Mouse (Mus musculus): ENCODE measurements around the gene Traf2. TPM values are rescaled to one million over a fixed set of nuclear protein-coding genes. Genes with fewer than 3 reads are reported as not detected.
A peak's percentile ranks its signal among the peaks of the same experiment; 100 is the strongest.

Gene Traf2
- polyA plus RNA-seq, 1 experiment from 2014 or later = 38.2 TPM

DNA sequence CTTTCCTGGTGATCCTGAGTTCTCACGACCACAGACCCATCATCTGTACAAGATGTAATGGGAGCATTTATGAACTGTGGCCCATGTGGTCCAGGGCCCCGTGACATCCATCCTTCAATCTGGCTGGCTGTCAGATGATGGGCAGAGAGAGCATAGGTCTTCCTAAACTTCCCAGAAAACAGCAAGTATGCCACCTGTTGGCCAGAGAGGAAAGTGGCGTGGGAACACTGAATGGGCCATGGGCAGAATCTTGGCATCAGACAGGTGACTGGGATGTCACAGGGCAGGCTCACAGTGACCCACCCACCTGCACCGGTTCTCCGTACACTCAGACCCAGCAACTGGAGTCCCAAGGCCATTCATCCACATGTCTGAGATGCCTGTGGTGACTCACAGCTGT, 4.4 kb upstream of the Traf2 start:
- WGBS = 41% methylated on average over 5 of the region's 5 CpGs
- no peaks in the 10 kb centered on the region for H3K27me3 ChIP-seq (ENCODE audit: insufficient read depth, poor library complexity, severe bottlenecking)
- H3K36me3 ChIP-seq = no peaks in the 10 kb centered on the region
- no peak for DNase-seq (ENCODE audit: low spot score)
- H3K4me1 ChIP-seq (replicated peaks) = peaks cover 8% of the 10 kb centered on the region
- no peak overlapping the region for H3K4me3 ChIP-seq
- no peaks in the 10 kb centered on the region for H3K9me3 ChIP-seq
- H3K27ac ChIP-seq = no peak overlapping the region

DNA sequence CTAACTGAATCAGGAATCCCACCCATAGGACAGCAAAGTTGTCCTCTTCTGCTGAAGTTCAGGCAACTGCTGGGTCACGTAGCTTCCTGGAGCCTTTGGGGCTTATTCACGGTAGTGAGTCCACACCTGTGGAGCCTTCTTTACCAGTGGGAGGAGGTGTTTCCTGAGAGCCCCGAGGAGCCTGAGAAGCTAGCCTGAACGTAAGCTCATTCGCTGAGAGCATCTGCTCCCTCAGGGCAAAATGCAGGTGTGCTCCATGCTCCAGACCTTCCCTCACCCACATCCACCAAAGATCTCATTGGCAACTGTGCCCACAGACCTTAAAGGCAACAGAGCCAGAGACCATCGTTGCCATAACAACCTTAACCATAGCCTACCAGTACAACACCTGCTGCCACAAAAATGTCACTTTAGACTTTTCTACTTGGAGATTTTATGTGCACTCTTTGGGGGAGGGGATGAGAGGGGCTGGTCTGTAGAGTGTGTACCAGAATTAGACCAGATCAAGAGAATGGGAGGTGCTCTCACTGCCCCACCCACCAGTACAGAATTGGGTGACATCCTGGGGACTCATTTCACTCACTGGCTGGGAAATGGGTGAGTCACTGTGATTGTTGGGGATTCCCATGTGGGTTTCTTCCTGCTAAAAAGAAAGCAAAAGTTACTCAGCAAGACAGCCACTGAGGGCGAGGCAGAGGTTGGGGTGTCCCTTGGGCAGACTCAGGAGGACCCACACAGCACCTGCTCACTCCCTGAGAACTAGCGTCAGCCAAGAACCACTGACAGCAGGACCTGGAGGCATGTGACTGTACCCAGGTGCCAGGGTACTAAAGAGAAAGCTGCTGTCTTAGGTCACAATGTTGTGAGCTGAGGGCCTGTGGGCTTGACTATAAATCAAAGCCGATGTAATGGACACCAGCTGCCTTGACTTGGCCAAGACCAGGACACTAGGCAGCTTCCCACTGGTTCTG, 2.6 kb upstream of the Traf2 start:
- H3K27me3 ChIP-seq (ENCODE audit: insufficient read depth, poor library complexity, severe bottlenecking) = no peaks in the 10 kb centered on the region
- H3K9me3 ChIP-seq = no peaks in the 10 kb centered on the region
- peaks cover 25% of the 10 kb centered on the region for H3K4me1 ChIP-seq (replicated peaks)
- peaks cover 8% of the 10 kb centered on the region; the same call in 1 of the 2 replicates for H3K36me3 ChIP-seq
- DNase-seq (ENCODE audit: low spot score) = no peak
- 80% methylated on average over 9 of the region's 9 CpGs for WGBS
- H3K4me3 ChIP-seq = no peak overlapping the region
- H3K27ac ChIP-seq = no peak overlapping the region

DNA sequence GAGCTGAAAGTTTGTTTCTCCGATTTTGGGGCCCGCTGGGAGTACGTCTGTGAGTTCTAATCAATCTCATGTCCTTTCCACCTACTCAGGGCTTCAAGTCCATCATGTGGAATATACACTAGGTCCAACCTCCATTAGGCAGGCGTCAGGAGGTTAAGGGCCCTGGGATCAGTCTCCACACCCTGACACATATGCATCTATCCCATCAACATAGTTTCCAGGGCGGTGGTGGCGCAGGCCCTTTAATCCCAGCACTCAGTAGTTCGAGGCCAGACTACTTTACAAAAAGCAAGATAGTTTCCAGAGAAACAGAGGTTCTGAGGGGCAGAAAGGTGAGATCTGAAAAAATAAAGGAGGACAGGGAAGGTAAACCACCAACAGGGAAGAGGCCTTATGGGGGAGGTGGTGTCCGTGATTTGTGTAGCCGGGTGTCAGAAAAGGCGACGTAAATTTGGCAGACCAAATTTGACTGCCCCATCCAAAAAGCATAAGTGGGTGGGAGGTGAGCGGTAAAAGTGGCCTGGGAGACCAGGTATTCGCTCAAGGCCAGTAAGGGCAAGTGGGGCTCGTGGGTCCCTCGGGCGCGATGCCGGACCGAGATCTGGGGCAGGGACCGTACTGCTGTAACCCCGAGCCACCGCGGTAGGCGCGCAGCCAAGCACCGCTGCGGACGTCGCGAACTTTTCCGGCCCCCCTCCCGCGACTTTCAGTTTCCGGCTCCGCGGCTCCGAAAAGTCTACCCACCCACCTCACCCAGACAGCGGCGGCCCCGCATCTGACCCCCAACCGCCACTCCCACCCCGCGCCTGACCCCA, 537 bp downstream of the Traf2 start:
- DNase-seq (ENCODE audit: low spot score) = no peak
- peak overlapping the region; percentile 95 for H3K27ac ChIP-seq
- 10% methylated on average over 43 of the region's 43 CpGs for WGBS
- no peaks in the 10 kb centered on the region for H3K9me3 ChIP-seq
- H3K4me3 ChIP-seq = peak overlapping the region; percentile 85
- H3K27me3 ChIP-seq (ENCODE audit: insufficient read depth, poor library complexity, severe bottlenecking) = no peaks in the 10 kb centered on the region
- H3K4me1 ChIP-seq (replicated peaks) = peaks cover 37% of the 10 kb centered on the region
- H3K36me3 ChIP-seq = peaks cover 11% of the 10 kb centered on the region; the same call in 1 of the 2 replicates

DNA sequence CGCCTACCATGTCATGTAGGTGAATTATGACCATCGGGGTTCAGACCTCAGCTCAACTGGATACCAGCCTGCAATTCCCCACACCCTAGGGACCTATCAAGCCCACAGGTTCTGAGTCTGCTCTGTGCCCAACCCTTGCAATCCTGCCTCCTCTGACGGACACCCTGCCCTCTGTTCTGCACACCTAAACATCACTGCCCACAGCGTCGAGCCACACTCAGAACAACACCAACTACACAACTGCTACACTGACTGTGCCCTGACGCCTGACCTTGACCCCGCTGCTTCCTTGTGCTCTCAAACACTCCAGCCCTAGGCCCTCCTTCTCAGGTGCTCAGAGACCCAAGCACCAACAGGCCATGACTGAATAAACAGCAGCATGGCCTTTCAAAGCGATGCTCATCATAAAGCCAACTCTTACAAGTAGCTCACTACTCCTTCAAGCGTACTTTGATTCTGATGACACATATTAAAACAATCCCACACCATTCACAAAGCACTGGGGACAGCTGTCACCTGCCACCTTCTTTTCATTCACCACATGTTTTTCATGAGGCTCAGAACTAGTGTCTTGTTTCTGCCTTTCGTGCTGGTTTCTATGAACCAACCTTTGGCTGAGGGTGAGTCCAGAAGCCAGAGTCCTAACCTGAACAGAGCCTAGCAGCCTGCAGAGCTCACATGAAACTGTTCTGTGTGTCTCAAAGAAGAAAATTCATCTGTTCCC, 4.9 kb downstream of the Traf2 start:
- peaks cover 32% of the 10 kb centered on the region for H3K4me1 ChIP-seq (replicated peaks)
- DNase-seq (ENCODE audit: low spot score) = no peak
- H3K36me3 ChIP-seq = peaks cover 43% of the 10 kb centered on the region
- H3K27me3 ChIP-seq (ENCODE audit: insufficient read depth, poor library complexity, severe bottlenecking) = no peaks in the 10 kb centered on the region
- H3K27ac ChIP-seq = no peak overlapping the region
- WGBS = 90% methylated on average over 10 of the region's 10 CpGs
- H3K9me3 ChIP-seq = no peaks in the 10 kb centered on the region
- H3K4me3 ChIP-seq = no peak overlapping the region

DNA sequence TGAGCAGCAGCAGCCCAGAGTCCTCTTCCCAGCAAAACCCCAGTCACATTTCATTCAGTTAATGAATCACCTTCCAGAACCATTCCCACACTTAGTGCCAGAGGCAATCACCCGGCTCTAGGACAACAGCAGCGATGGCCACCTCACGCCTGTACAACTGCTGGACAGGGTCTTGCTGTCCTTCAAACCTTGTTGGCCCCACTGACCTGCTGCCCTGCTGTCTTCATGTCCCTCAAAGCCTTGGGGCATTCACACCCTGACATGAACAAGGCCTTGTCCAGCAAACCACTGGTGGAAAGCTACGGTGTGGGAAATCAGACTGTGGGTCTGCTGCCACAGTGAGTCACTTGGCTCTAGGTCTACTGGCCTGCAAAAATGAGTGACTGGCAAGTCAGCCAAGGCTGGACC, 6.2 kb downstream of the Traf2 start:
- DNase-seq (ENCODE audit: low spot score) = no peak
- Histone ChIP-seq H3K27me3 (ENCODE audit: insufficient read depth, poor library complexity, severe bottlenecking) (no peaks in the 10 kb centered on the region), H3K4me1 (replicated peaks) (peaks cover 23% of the 10 kb centered on the region), H3K9me3 (no peaks in the 10 kb centered on the region), H3K4me3 (no peak overlapping the region), H3K27ac (no peak overlapping the region), H3K36me3 (peaks cover 56% of the 10 kb centered on the region)
- 94% methylated on average over 4 of the region's 4 CpGs for WGBS

DNA sequence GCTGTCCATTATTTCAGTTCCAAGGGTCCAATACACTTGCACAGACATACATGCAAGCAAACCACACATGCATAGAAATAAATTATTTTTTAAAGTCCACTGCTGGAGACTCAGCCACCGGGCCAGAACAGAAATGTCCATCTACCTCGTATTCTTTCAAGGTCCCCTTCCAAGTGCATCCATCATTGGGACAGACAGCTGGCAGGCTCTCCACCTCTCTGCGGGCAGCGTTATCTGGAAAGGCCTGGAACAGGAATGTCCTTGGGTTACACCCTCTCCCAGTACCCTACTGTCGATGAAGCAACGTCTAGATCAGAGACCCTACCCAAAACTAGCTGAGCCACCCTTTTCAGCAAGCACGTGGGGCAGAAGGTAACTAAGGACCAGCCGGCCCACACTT, 10.2 kb downstream of the Traf2 start:
- Histone ChIP-seq H3K27me3 (ENCODE audit: insufficient read depth, poor library complexity, severe bottlenecking) (no peaks in the 10 kb centered on the region), H3K36me3 (peaks cover 84% of the 10 kb centered on the region), H3K27ac (no peak overlapping the region), H3K4me1 (replicated peaks) (peaks cover under 1% of the 10 kb centered on the region; the same call in 1 of the 2 replicates), H3K4me3 (no peak overlapping the region), H3K9me3 (no peaks in the 10 kb centered on the region)
- WGBS = 92% methylated on average over 8 of the region's 8 CpGs
- no peak for DNase-seq (ENCODE audit: low spot score)

DNA sequence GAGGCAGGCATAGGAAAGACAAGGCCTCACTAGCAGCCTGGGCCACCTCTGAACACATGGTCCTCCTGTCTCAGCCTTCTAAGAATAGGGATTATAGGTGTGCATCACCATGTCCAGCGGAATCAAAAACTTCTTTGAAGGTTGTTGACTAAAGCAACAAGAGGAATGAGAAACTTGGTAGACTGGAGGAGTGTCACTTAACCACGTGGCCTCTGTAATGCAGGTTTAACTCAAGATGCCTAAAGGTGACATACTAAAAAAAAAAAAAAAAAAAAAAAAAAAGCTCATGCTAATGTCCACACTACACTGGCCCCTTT, 11.9 kb downstream of the Traf2 start:
- Histone ChIP-seq H3K27me3 (ENCODE audit: insufficient read depth, poor library complexity, severe bottlenecking) (no peaks in the 10 kb centered on the region), H3K4me3 (no peak overlapping the region), H3K27ac (no peak overlapping the region), H3K9me3 (no peaks in the 10 kb centered on the region), H3K4me1 (replicated peaks) (no peaks in the 10 kb centered on the region), H3K36me3 (peaks cover 93% of the 10 kb centered on the region)
- 96% methylated on average over 2 of the region's 2 CpGs for WGBS
- no peak for DNase-seq (ENCODE audit: low spot score)

DNA sequence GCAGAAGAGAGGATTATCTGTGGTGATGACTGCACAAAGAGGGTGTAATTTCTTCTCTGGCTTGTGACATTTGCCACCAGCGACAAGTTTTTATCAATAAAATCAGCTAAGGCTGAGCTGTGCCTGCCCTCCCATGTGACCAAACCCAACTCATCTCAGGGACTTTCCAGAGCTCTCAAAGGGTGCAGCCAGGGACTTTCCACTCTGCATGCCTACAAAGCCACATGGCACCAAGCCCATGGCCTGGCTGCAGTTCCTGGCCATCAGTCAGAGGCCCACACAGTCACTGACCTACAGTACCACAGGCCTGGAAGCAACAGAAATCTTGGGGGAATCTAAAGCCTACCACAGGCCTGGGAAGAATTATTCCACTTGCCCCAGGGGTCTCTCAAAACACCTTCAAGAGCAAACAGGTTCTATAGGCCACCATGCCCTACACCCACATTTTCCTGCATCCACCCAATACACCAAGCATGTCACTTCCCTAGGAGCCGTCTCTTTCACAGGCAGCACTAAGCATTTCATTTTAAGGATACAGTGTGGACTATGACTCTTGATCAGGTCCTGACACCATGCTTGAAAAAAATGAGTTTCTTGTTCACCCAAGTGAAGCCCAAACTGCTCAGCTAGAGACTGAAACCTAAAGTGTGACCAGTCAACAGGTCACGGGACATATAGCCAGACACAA, 12.4 kb downstream of the Traf2 start:
- Histone ChIP-seq H3K4me3 (no peak overlapping the region), H3K9me3 (no peaks in the 10 kb centered on the region), H3K4me1 (replicated peaks) (no peaks in the 10 kb centered on the region), H3K27ac (no peak overlapping the region), H3K36me3 (peaks cover 98% of the 10 kb centered on the region), H3K27me3 (ENCODE audit: insufficient read depth, poor library complexity, severe bottlenecking) (no peaks in the 10 kb centered on the region)
- 93% methylated on average over 3 of the region's 3 CpGs for WGBS
- DNase-seq (ENCODE audit: low spot score) = no peak

DNA sequence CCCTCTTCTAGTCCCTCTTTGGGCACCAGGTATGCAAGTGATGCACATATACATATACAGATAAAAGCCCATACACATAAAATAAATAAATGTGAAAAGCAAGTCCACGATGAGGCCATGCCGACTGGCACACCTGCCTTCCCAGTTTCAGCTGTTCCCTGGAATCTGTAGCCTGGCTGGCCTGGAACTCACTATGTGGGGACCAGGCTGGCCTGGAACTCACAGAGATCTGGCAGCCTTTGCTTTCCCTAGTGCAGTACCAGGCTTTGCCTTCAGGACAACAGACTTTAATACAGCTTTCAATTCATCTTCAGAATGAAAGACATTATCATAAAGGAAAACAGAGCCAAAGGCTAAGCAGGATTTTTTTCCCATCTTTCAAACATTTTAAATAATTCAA, 13.0 kb downstream of the Traf2 start:
- Histone ChIP-seq H3K9me3 (no peaks in the 10 kb centered on the region), H3K4me3 (no peak overlapping the region), H3K4me1 (replicated peaks) (no peaks in the 10 kb centered on the region), H3K27me3 (ENCODE audit: insufficient read depth, poor library complexity, severe bottlenecking) (no peaks in the 10 kb centered on the region), H3K27ac (no peak overlapping the region), H3K36me3 (peaks cover 99% of the 10 kb centered on the region)
- 97% methylated on average over 2 of the region's 2 CpGs for WGBS
- DNase-seq (ENCODE audit: low spot score) = no peak

DNA sequence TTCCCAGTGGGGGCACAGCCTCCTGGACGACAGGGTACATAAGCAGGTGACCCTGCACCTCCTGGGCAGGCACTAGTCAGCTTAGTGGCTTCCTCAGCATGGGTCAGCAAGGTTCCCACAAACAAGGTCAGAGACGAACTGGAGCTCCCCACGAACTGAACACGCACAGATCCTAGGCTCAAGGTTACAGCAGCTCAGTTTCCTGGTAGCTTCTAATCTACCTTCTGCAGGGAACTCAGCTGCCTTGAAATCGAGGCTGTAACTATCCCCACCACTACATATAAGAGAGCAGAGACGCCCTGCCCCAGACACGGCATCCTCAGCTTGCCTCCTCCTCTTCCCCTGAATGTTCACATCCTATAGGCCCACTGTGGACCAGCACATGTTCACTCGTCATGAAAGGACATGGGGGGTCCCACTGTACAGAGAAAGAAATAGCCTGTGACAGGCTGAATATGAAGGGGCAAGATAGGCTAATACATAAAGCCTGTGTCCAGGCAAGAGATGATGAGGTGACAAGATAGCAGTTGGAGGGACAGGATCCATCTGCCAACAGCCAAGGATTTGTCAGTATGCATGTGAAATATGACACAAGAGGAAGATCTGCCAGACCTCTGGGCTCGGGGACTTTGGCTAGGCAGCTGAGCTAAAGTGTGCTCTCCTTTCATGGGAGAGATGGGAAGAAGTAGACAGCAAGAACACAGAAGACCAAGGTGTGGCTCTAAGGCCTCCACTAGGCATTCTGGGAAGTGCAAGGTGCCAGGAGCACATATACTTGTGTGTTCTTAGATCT, 20.0 kb downstream of the Traf2 start:
- Histone ChIP-seq H3K4me1 (replicated peaks) (no peaks in the 10 kb centered on the region), H3K4me3 (no peak overlapping the region), H3K27me3 (ENCODE audit: insufficient read depth, poor library complexity, severe bottlenecking) (no peaks in the 10 kb centered on the region), H3K27ac (no peak overlapping the region), H3K9me3 (no peaks in the 10 kb centered on the region), H3K36me3 (peaks cover 98% of the 10 kb centered on the region)
- WGBS = 89% methylated on average over 9 of the region's 9 CpGs
- no peak for DNase-seq (ENCODE audit: low spot score)

DNA sequence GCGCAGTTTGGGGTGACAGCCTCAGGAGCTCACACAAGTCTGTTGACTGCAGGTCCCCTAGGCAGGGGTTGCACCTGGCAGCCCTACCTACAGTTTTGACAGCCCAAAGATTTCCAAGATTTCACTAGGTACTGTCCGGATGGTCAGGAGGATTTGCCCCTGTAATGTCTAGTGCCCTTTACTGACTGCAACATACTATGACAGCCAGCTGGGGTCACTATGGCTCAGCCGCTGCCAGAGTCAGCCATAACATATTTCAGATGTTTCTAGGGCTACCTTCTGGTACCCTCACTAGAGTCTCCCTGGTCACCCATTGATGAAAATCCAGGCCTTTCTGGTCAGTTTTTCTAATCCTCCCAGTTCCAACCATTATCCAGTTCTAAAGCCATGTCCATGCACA, 36.8 kb downstream of the Traf2 start:
- DNase-seq (ENCODE audit: low spot score) = no peak
- no peaks in the 10 kb centered on the region for H3K9me3 ChIP-seq
- 68% methylated on average over 3 of the region's 3 CpGs for WGBS
- H3K4me1 ChIP-seq (replicated peaks) = no peaks in the 10 kb centered on the region
- H3K27ac ChIP-seq = no peak overlapping the region
- H3K27me3 ChIP-seq (ENCODE audit: insufficient read depth, poor library complexity, severe bottlenecking) = no peaks in the 10 kb centered on the region
- peaks cover 15% of the 10 kb centered on the region for H3K36me3 ChIP-seq
- no peak overlapping the region for H3K4me3 ChIP-seq

DNA sequence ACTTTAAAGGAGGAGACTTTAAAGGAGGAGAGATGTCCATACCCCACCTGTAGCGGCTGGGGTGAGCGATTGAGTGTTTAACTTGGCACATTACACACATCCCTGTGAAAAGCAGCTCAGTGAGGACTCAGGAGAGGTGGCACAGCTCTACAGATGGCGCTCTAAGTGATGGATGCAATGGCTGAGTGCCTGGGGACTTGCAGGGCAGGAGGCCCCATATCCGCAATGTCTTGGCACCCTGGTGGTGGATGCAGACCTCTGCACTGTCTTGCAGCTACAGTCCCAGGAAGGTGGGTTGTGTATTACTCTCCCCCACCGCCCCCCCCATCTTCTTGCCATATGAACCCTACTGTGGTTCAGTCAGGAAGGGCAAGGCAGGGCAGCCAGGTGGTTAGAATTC, 39.8 kb downstream of the Traf2 start:
- no peak for DNase-seq (ENCODE audit: low spot score)

More for the DNA sequence above, 39.8 kb downstream of the Traf2 start:
- Histone ChIP-seq H3K4me1 (replicated peaks) (peaks cover 6% of the 10 kb centered on the region), H3K9me3 (no peaks in the 10 kb centered on the region), H3K27me3 (ENCODE audit: insufficient read depth, poor library complexity, severe bottlenecking) (no peaks in the 10 kb centered on the region), H3K4me3 (no peak overlapping the region), H3K36me3 (peaks cover 42% of the 10 kb centered on the region), H3K27ac (no peak overlapping the region)
- 36% methylated on average over 5 of the region's 5 CpGs for WGBS

All from hindbrain, embryonic 10.5 days (tissue).